Mouse (Mus musculus) embryonic facial prominence, embryonic 12.5 days (tissue): ENCODE results near the gene Olfr960. TPM values are rescaled to one million over a fixed set of nuclear protein-coding genes. Genes with fewer than 3 reads are reported as not detected.

ENCODE experiments used
- ATAC-seq: fragments of 200-750 bp; cut with Nextera tagmentation; 2 replicates; pipeline ENCODE4 v1.8.0; 2017; ENCODE audit not compliant: insufficient number of reproducible peaks, insufficient read depth, low FRiP score, low TSS enrichment
- H3K27ac ChIP-seq: fragments of 300-500 bp; sonication (generic); 2 replicates; pipeline ENCODE4 v1.5.1; 2016; ENCODE audit warnings: mild to moderate bottlenecking
- H3K27me3 ChIP-seq: fragments of 300-500 bp; sonication (generic); 2 replicates; pipeline ENCODE4 v1.6.1; 2016; ENCODE audit warnings: mild to moderate bottlenecking, moderate library complexity
- H3K36me3 ChIP-seq: fragments of 300-500 bp; sonication (generic); 2 replicates; pipeline ENCODE4 v1.6.1; 2016; ENCODE audit warnings: mild to moderate bottlenecking
- H3K4me1 ChIP-seq: fragments of 300-500 bp; sonication (generic); 2 replicates; pipeline ENCODE4 v1.6.1; 2016
- H3K4me2 ChIP-seq: fragments of 300-500 bp; sonication (generic); replicated peaks from 2 replicates; pipeline ENCODE4 v1.6.1; 2016; ENCODE audit warnings: mild to moderate bottlenecking, moderate library complexity
- H3K4me3 ChIP-seq: fragments of 300-500 bp; sonication (generic); 2 replicates; pipeline ENCODE4 v1.5.1; 2016; ENCODE audit warnings: mild to moderate bottlenecking
- H3K9ac ChIP-seq: fragments of 300-500 bp; sonication (generic); 2 replicates; pipeline ENCODE4 v1.6.1; 2016; ENCODE audit warnings: mild to moderate bottlenecking, moderate library complexity
- H3K9me3 ChIP-seq: fragments of 300-500 bp; sonication (generic); 2 replicates; pipeline ENCODE4 v1.6.1; 2016; ENCODE audit warnings: mild to moderate bottlenecking, moderate library complexity
- WGBS: fragments of 180-500 bp; shearing (Covaris S2); methylation state at CpG from one replicate; pipeline ENCODE4 v1.1.7; 2016; 5-methylcytosine and 5-hydroxymethylcytosine counted together
- polyA plus RNA-seq: library from polyadenylated mRNA; unstranded; fragments of >200 nt; fragmentation: Nextera tagmentation; extraction: Ambion mirVana; gene quantifications from 2 replicates; pipeline ENCODE4 v1.2.1, GENCODE M21; 2016

Olfr960 gene
- polyA plus RNA-seq, 1 experiment from 2014 or later = not detected

DNA sequence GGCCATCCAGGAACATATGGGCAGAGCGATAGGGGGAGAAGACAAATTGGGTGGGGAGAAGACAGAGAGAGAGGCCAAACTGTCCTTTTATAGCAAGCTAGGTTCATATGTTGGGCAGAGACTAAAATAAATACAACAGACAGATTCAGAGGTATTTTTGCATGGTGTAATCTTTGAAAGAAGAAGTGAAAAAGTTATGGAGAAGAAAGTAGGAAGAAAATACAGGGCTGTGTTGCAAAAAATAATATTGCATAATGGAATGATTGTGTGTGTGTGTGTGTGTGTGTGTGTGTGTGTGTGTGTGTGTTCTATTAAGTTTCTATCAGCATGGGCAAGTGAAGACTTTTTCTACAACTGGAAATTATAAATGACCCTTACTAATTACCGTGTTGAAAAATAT lies 7.9 kb downstream of the Olfr960 start:
- H3K4me3 ChIP-seq = no peak overlapping the region
- no peak overlapping the region for H3K4me2 ChIP-seq
- H3K27ac ChIP-seq = no peak overlapping the region
- H3K36me3 ChIP-seq = no peaks in the 10 kb centered on the region
- no peaks in the 10 kb centered on the region for H3K4me1 ChIP-seq
- WGBS = 79% methylated on average over 2 of the region's 2 CpGs
- H3K9me3 ChIP-seq = no peaks in the 10 kb centered on the region
- no peaks in the 10 kb centered on the region for H3K27me3 ChIP-seq
- no peak for ATAC-seq
- no peak overlapping the region for H3K9ac ChIP-seq

GRCm38 (mm10) chr9:39633913-39634594 lies 12.9 kb downstream of the Olfr960 start:
- H3K27ac ChIP-seq = no peak overlapping the region
- no peaks in the 10 kb centered on the region for H3K27me3 ChIP-seq
- no peak for ATAC-seq
- no peak overlapping the region for H3K4me3 ChIP-seq
- no peak overlapping the region for H3K4me2 ChIP-seq
- H3K36me3 ChIP-seq = no peaks in the 10 kb centered on the region
- no peaks in the 10 kb centered on the region for H3K9me3 ChIP-seq
- H3K9ac ChIP-seq = no peak overlapping the region
- no peaks in the 10 kb centered on the region for H3K4me1 ChIP-seq
- 42% methylated on average over 4 of the region's 4 CpGs for WGBS

- Histone ChIP-seq H3K4me3 (no peak within 1 kb of the TSS), H3K9ac (no peak within 1 kb of the TSS), H3K9me3 (no peaks in the 10 kb centered on the region), H3K27me3 (no peaks in the 10 kb centered on the region), H3K4me1 (no peaks in the 10 kb centered on the region), H3K27ac (no peak within 1 kb of the TSS), H3K4me2 (no peak within 1 kb of the TSS), H3K36me3 (no peaks in the 10 kb centered on the region)
- no peak for ATAC-seq
These were observed 23.6 kb downstream of the Olfr960 start, which contains the start of gene Olfr961 for GRCm38 (mm10) chr9:39644785-39645184. Olfr961 (plus strand) TSS chr9:39645085.

DNA sequence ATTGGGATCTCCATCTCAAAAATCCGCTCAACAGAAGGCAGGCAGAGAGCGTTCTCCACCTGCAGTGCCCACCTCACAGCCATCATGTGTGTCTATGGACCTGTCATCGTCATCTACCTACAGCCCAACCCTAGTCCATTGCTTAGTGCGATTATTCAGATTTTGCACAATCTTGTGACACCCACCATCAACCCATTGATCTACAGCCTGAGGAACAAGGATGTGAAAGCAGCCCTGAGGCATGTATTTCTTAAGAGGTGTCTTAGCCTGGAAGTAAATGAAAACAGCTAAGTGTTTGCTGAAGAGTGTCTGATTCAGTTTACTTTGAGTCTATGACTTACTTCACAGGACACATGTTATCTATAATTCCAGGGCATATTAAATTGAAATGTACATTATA lies 26.2 kb downstream of the Olfr960 start:
- Histone ChIP-seq H3K27ac (no peak overlapping the region), H3K9ac (no peak overlapping the region), H3K9me3 (no peaks in the 10 kb centered on the region), H3K36me3 (no peaks in the 10 kb centered on the region), H3K27me3 (no peaks in the 10 kb centered on the region), H3K4me1 (no peaks in the 10 kb centered on the region), H3K4me2 (no peak overlapping the region), H3K4me3 (no peak overlapping the region)
- WGBS = 87% methylated on average over 4 of the region's 4 CpGs
- no peak for ATAC-seq

DNA sequence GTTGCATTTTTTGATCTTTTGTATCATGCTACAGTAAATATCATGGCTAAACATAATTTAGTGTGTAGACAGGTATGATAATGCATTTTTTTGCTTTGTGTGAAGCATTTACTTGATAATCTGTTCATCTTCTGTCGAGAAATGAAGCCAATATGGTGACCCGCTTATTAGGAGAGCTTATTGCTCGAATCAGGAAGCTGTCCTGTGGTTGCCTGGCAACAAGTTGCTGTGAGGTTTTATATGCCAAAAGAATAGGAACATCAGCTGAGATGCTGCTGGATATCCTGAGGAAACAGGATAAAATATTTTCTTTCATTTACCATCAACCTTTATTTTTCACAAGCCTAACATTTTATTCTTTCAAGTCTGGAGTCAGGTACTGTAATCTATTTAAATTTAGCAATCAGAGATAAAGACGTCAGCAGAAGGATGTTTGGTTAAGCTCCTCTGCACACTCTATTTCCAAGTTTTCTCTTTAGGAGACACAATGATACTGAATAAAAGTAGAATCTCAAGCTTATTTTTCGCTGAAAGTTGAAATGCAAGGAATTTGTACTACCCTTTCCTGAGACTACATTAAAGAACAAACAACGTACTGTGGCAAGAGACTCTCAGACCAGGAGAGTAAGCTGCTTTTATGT lies 33.7 kb downstream of the Olfr960 start:
- ATAC-seq = no peak
- 69% methylated on average over 6 of the region's 6 CpGs for WGBS
- H3K27ac ChIP-seq = no peak overlapping the region

DNA sequence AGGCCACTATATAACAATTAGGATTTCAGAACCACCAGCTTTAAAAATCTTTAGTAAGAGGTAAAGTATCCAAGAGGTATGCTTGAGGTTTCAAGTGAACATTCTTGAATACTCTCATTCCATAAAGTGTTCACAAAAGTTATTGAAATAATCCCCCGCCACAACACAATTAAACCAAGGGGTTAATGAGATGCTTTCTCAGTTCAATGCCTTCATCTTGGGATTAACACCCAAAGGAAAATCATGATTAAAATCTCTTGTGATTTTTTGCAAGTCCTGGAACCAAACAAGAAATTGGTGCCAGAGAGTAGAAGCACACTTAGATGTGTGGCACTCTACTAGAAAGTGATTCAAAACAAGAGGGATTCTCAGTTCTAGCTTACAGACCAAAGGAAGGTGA lies 45.7 kb downstream of the Olfr960 start, which contains the start of gene Olfr963:
Gene Olfr963, plus strand, starts transcription at position 301 of the 400 bp plus-strand sequence.
- H3K36me3 ChIP-seq = no peaks in the 10 kb centered on the region
- no peak within 1 kb of the TSS for H3K4me2 ChIP-seq
- H3K9me3 ChIP-seq = no peaks in the 10 kb centered on the region
- no peak for ATAC-seq
- no peak within 1 kb of the TSS for H3K27ac ChIP-seq
- no peak within 1 kb of the TSS for H3K4me3 ChIP-seq
- no peaks in the 10 kb centered on the region for H3K27me3 ChIP-seq
- H3K9ac ChIP-seq = no peak within 1 kb of the TSS
- WGBS = 84% methylated on average over 1 of the region's 1 CpGs
- H3K4me1 ChIP-seq = no peaks in the 10 kb centered on the region

More for the DNA sequence above, 33.7 kb downstream of the Olfr960 start:
- Histone ChIP-seq H3K9ac (no peak overlapping the region), H3K36me3 (no peaks in the 10 kb centered on the region), H3K27me3 (no peaks in the 10 kb centered on the region), H3K4me2 (no peak overlapping the region), H3K4me1 (no peaks in the 10 kb centered on the region), H3K4me3 (no peak overlapping the region), H3K9me3 (no peaks in the 10 kb centered on the region)

GRCm38 (mm10) chr9:39669723-39670122 lies 48.5 kb downstream of the Olfr960 start:
- 80% methylated on average over 2 of the region's 2 CpGs for WGBS
- no peak overlapping the region for H3K9ac ChIP-seq
- H3K9me3 ChIP-seq = no peaks in the 10 kb centered on the region
- no peak overlapping the region for H3K27ac ChIP-seq
- no peak for ATAC-seq
- no peak overlapping the region for H3K4me2 ChIP-seq
- no peaks in the 10 kb centered on the region for H3K36me3 ChIP-seq
- no peaks in the 10 kb centered on the region for H3K27me3 ChIP-seq
- no peak overlapping the region for H3K4me3 ChIP-seq
- no peaks in the 10 kb centered on the region for H3K4me1 ChIP-seq

Other genes with a start within 250 kb of the Olfr960 start
- gene Olfr951, start 234.0 kb upstream of the Olfr960 start, polyA plus RNA-seq = not detected in 2 replicates
- gene Olfr952, start 194.2 kb upstream of the Olfr960 start, polyA plus RNA-seq = not detected in 2 replicates
- not detected in 2 replicates for gene Olfr954, start 164.7 kb upstream of the Olfr960 start, polyA plus RNA-seq
- gene Olfr955, start 149.4 kb upstream of the Olfr960 start, polyA plus RNA-seq = not detected in 2 replicates
- not detected in 2 replicates for gene Olfr44, start 127.4 kb upstream of the Olfr960 start, polyA plus RNA-seq
- gene Olfr957, start 105.6 kb upstream of the Olfr960 start, polyA plus RNA-seq = not detected in 2 replicates
- gene Olfr958, start 67.3 kb upstream of the Olfr960 start, polyA plus RNA-seq = not detected in 2 replicates
- gene Olfr959, start 45.8 kb upstream of the Olfr960 start, polyA plus RNA-seq = not detected in 2 replicates
- 48.5 and 52.8 TPM in 2 replicates for gene AW551984, start 17.0 kb upstream of the Olfr960 start, polyA plus RNA-seq
- not detected in 2 replicates for gene Olfr148, start 10.7 kb upstream of the Olfr960 start, polyA plus RNA-seq
- gene Olfr961, start 23.7 kb downstream of the Olfr960 start, polyA plus RNA-seq = not detected in 2 replicates
- gene Olfr963, start 45.8 kb downstream of the Olfr960 start, polyA plus RNA-seq = not detected in 2 replicates
- gene Olfr149, start 85.7 kb downstream of the Olfr960 start, polyA plus RNA-seq = not detected in 2 replicates
- not detected in 2 replicates for gene Olfr965, start 90.0 kb downstream of the Olfr960 start, polyA plus RNA-seq
- not detected in 2 replicates for gene Olfr150, start 109.6 kb downstream of the Olfr960 start, polyA plus RNA-seq
- not detected in 2 replicates for gene Olfr967, start 124.9 kb downstream of the Olfr960 start, polyA plus RNA-seq
- gene Olfr968, start 161.9 kb downstream of the Olfr960 start, polyA plus RNA-seq = not detected in 2 replicates
- gene Olfr969, start 169.6 kb downstream of the Olfr960 start, polyA plus RNA-seq = not detected in 2 replicates
- not detected in 2 replicates for gene Olfr970, start 187.5 kb downstream of the Olfr960 start, polyA plus RNA-seq
- gene Olfr971, start 215.5 kb downstream of the Olfr960 start, polyA plus RNA-seq = not detected in 2 replicates
- 0.35 TPM in 1 of 2 replicates, not detected in the other for gene Olfr972, start 245.0 kb downstream of the Olfr960 start, polyA plus RNA-seq